Comparison of ENCODE assay signal across 25 mouse cellular contexts in genomic region chr15:68520759-68521158, GRCm38 (mm10).
"Had no signal": no experiment of that assay in that cellular context is flagged by ENCODE, and none has a peak within 500 bp of the region (broad histone marks: within the 10 kb centered on the region; RNA-seq: fewer than 3 reads in every experiment).

No protein-coding gene starts in this region.

- H3K27me3 ChIP-seq: limb, embryonic 13.5 days; liver, embryonic 12.5 days; liver, embryonic 15.5 days; lung, embryonic 15.5 days; megakaryocyte, embryonic 14.5 days; midbrain, embryonic 13.5 days; neural tube, embryonic 13.5 days; stomach, embryonic 15.5 days had no signal

- H3K4me2 ChIP-seq: limb, embryonic 13.5 days; liver, embryonic 12.5 days; liver, embryonic 15.5 days; lung, embryonic 15.5 days; midbrain, embryonic 13.5 days; neural tube, embryonic 13.5 days; stomach, embryonic 15.5 days had no signal

- DNase-seq: kidney, adult 18-20 months; kidney, adult 9 months; kidney, postnatal 14 days; kidney, postnatal 4 days; liver; lung, adult 18-20 months; lung, postnatal 10 days; lung, postnatal 36 days; right cerebral cortex, postnatal 14 days; spleen, adult 18-20 months; thymus, adult 18-20 months; thymus, postnatal 36 days had no signal

- H3K9ac ChIP-seq: limb, embryonic 13.5 days; liver, embryonic 12.5 days; liver, embryonic 15.5 days; lung, embryonic 15.5 days; midbrain, embryonic 13.5 days; neural tube, embryonic 13.5 days; stomach, embryonic 15.5 days had no signal

- H3K36me3 ChIP-seq: limb, embryonic 10.5 days; limb, embryonic 13.5 days; liver, embryonic 12.5 days; liver, embryonic 15.5 days; lung, embryonic 15.5 days; midbrain, embryonic 10.5 days; midbrain, embryonic 13.5 days; neural tube, embryonic 13.5 days; stomach, embryonic 15.5 days had no signal

- H3K27ac ChIP-seq: limb, embryonic 10.5 days; limb, embryonic 13.5 days; liver, embryonic 12.5 days; liver, embryonic 15.5 days; lung, embryonic 15.5 days; midbrain, embryonic 10.5 days; midbrain, embryonic 13.5 days; neural tube, embryonic 13.5 days; stomach, embryonic 15.5 days had no signal

- H3K9me3 ChIP-seq: limb, embryonic 10.5 days; limb, embryonic 13.5 days; liver, embryonic 12.5 days; liver, embryonic 15.5 days; lung, embryonic 15.5 days; megakaryocyte, embryonic 14.5 days; midbrain, embryonic 10.5 days; midbrain, embryonic 13.5 days; neural tube, embryonic 13.5 days; stomach, embryonic 15.5 days had no signal

- H3K4me3 ChIP-seq: limb, embryonic 10.5 days; limb, embryonic 13.5 days; liver, embryonic 12.5 days; liver, embryonic 15.5 days; lung, embryonic 15.5 days; megakaryocyte, embryonic 14.5 days; midbrain, embryonic 10.5 days; midbrain, embryonic 13.5 days; myocyte; neural tube, embryonic 13.5 days; stomach, embryonic 15.5 days had no signal

- H3K4me1 ChIP-seq: limb, embryonic 10.5 days; limb, embryonic 13.5 days; liver, embryonic 12.5 days; liver, embryonic 15.5 days; lung, embryonic 15.5 days; megakaryocyte, embryonic 14.5 days; midbrain, embryonic 10.5 days; midbrain, embryonic 13.5 days; neural tube, embryonic 13.5 days; stomach, embryonic 15.5 days had no signal

- ATAC-seq: intestine, embryonic 16.5 days; liver, embryonic 12.5 days; midbrain, embryonic 13.5 days; midbrain, embryonic 16.5 days had no signal
